Mouse (Mus musculus) limb, embryonic 11.5 days (tissue): ENCODE measurements around the gene Mocs2. TPM values are rescaled to one million over a fixed set of nuclear protein-coding genes. Genes with fewer than 3 reads are reported as not detected.

Experiments used
- ATAC-seq: fragments of 200-750 bp; cut with Nextera tagmentation; 2 replicates; pipeline ENCODE4 v1.8.0; 2017; ENCODE audit warnings: low read depth; ENCODE audit not compliant: insufficient number of reproducible peaks, low FRiP score, low TSS enrichment
- DNase-seq: peaks from one replicate; pipeline ENCODE4 v3.0.0-alpha.2; 2015; ENCODE audit warnings: low spot score
- H3K27ac ChIP-seq: fragments of 300-500 bp; sonication (generic); replicated peaks from 2 replicates; pipeline ENCODE4 v1.5.1; 2014; ENCODE audit warnings: low read depth, mild to moderate bottlenecking, low read length
- H3K27me3 ChIP-seq: fragments of 300-500 bp; sonication (generic); 2 replicates; pipeline ENCODE4 v1.6.1; 2014; ENCODE audit warnings: mild to moderate bottlenecking, low read length, mixed read lengths; ENCODE audit not compliant: control insufficient read depth, insufficient read depth
- H3K36me3 ChIP-seq: fragments of 300-500 bp; sonication (generic); 2 replicates; pipeline ENCODE4 v1.6.1; 2014; ENCODE audit warnings: mild to moderate bottlenecking, low read length, moderate library complexity, mixed read lengths; ENCODE audit not compliant: control insufficient read depth, insufficient read depth
- H3K4me1 ChIP-seq: fragments of 300-500 bp; sonication (generic); 2 replicates; pipeline ENCODE4 v1.6.1; 2014; ENCODE audit warnings: low read length, mixed read lengths; ENCODE audit not compliant: control insufficient read depth, insufficient read depth
- H3K4me2 ChIP-seq: fragments of 300-500 bp; sonication (generic); 2 replicates; pipeline ENCODE4 v1.6.1; 2014; ENCODE audit warnings: low read depth, mild to moderate bottlenecking, moderate library complexity; ENCODE audit not compliant: severe bottlenecking
- H3K4me3 ChIP-seq: fragments of 300-500 bp; sonication (generic); 2 replicates; pipeline ENCODE4 v1.5.1; 2014; ENCODE audit warnings: low read depth, low read length
- H3K9ac ChIP-seq: fragments of 300-500 bp; sonication (generic); 2 replicates; pipeline ENCODE4 v1.6.1; 2014; ENCODE audit warnings: mild to moderate bottlenecking, low read length
- H3K9me3 ChIP-seq: fragments of 300-500 bp; sonication (generic); 2 replicates; pipeline ENCODE4 v1.6.1; 2016; ENCODE audit warnings: low read length; ENCODE audit not compliant: control insufficient read depth
- WGBS: fragments of 180-500 bp; shearing (Covaris S2); extraction: QIAGEN DNeasy Blood & Tissue Kit; methylation state at CpG from one replicate; pipeline ENCODE4 v1.1.7; 2014; 5-methylcytosine and 5-hydroxymethylcytosine counted together
- polyA plus RNA-seq: library from polyadenylated mRNA; unstranded; fragments of >200 nt; fragmentation: Nextera tagmentation; extraction: Ambion mirVana; gene quantifications from 2 replicates; pipeline ENCODE4 v1.2.1, GENCODE M21; 2014

The Mocs2 gene
- polyA plus RNA-seq, 1 experiment from 2014 or later: 84.3 TPM

DNA sequence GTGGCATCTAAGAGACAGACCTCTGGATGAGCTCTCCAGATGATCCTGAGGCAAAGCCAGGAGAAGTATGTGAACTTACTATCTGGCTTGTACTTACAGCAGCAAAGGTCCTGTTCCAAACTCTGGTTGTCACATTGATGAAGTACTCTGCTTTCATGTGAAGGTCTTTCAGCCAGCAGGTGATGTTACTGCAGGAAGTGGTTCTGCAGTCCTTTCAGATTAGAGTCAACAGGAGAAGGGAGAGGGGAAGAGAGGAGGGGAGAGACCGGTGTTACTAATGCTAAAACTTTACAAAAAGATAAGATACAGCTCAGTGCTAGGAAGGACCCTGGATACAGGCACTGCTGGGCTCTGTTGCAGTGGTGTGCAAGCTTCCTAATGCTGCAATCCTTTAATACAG lies 25.3 kb downstream of the Mocs2 start:
- DNase-seq: no peak
- no peak overlapping the region for H3K9ac ChIP-seq
- ATAC-seq: no peak
- H3K4me2 ChIP-seq: no peak overlapping the region
- no peak overlapping the region for H3K27ac ChIP-seq
- H3K36me3 ChIP-seq: no peaks in the 10 kb centered on the region
- 0 out of 2 replicates have a peak, but pooled peaks cover 3% of the 10 kb centered on the region for H3K4me1 ChIP-seq
- WGBS: 65% methylated on average over 1 of the region's 1 CpGs
- H3K9me3 ChIP-seq: no peaks in the 10 kb centered on the region
- no peak overlapping the region for H3K4me3 ChIP-seq
- no peaks in the 10 kb centered on the region for H3K27me3 ChIP-seq

DNA sequence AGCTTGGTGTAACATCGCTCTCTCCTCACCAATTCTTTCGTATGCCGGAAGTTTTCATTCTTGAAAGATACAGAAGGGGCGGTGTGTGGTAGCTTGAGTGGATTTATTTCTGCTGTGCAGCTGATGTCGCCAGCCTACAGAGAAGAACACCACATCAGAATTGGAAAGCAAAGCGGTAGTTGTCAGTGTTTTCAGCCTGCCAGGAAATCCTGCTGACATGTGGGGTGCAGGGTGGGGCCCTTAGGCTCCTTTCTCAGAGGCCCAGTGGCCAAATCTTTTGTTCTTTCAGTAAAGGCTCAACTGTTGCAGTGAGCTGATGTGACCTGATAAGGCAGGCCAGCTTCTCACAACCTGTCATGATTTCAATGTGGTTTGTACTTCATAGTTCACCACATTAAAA lies 27.8 kb downstream of the Mocs2 start:
- H3K9ac ChIP-seq: no peak overlapping the region
- WGBS: 89% methylated on average over 6 of the region's 6 CpGs
- DNase-seq (no peak), ATAC-seq (no peak)
- H3K4me3 ChIP-seq: no peak overlapping the region
- H3K27ac ChIP-seq: no peak overlapping the region
- H3K36me3 ChIP-seq: no peaks in the 10 kb centered on the region
- H3K4me2 ChIP-seq: no peak overlapping the region
- H3K27me3 ChIP-seq: no peaks in the 10 kb centered on the region
- 0 out of 2 replicates have a peak, but pooled peaks cover 3% of the 10 kb centered on the region for H3K4me1 ChIP-seq
- H3K9me3 ChIP-seq: no peaks in the 10 kb centered on the region

DNA sequence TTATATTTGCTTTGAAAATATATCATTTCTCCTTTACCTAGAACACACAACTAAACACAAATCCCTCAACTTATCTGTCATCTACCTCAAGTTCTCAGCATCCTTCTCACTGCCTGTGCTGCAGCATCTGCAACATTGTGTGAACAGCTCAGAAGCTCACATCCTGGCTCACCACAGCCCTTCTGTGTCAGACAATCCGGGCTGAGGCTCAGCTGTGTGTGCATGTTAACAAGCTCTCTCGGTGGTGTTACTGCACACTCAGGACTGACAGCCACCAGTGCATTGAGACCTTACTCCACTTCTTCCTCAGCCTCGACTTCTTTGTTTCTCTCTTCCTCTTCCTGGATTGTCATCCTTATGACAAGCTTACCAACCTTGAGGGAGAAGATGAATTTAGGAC lies 30.9 kb downstream of the Mocs2 start:
- Histone ChIP-seq H3K9ac (no peak overlapping the region), H3K4me2 (no peak overlapping the region), H3K27ac (no peak overlapping the region), H3K4me3 (no peak overlapping the region), H3K27me3 (no peaks in the 10 kb centered on the region), H3K36me3 (no peaks in the 10 kb centered on the region), H3K9me3 (no peaks in the 10 kb centered on the region), H3K4me1 (no peaks in the 10 kb centered on the region)
- ATAC-seq (no peak), DNase-seq (no peak)
- 80% methylated on average over 3 of the region's 3 CpGs for WGBS

DNA sequence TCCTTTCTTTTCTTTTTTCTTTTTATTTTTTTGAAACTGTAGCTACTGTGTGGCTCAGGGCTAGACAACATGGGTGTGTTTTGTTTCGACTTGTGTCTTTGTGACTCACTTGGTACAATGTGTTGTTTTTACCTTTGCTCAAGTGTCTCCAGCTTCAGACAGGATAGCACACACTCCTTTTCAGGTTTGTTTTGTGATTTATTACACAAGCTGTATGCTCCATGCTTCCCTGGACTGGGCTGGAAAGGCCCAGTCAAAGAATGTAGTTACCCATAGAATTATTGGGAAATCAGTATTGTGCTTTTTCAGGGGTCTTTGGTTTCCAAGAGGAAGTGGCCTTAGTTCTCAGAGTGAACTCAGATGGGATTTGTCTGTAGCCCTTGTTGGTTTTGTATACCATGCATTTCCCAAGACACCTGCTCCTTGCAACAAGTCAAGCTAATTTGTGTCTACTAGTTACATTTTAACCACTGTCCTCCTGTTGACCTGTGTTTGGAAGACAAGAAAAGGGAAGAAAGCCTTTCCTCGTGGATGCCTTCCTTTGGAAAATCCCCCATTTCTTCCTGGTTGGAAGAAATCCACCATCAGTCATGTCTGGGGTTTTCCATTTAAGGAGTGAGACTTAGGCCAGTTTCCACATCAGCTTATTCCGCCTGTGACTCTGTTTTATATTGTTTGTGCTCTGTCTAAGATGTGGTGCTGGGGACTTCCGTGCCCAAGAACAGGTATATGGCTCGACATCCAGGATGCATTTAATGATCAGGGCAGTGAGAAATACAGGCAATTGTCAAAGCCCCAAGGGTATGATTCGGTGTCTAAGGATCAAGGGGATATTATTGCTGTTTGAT lies 34.5 kb downstream of the Mocs2 start:
- Histone ChIP-seq H3K27me3 (no peaks in the 10 kb centered on the region), H3K36me3 (no peaks in the 10 kb centered on the region), H3K9ac (no peak overlapping the region), H3K4me1 (no peaks in the 10 kb centered on the region), H3K9me3 (no peaks in the 10 kb centered on the region), H3K4me3 (no peak overlapping the region), H3K4me2 (no peak overlapping the region), H3K27ac (no peak overlapping the region)
- no peak for DNase-seq
- WGBS: 83% methylated on average over 6 of the region's 6 CpGs
- ATAC-seq: no peak

DNA sequence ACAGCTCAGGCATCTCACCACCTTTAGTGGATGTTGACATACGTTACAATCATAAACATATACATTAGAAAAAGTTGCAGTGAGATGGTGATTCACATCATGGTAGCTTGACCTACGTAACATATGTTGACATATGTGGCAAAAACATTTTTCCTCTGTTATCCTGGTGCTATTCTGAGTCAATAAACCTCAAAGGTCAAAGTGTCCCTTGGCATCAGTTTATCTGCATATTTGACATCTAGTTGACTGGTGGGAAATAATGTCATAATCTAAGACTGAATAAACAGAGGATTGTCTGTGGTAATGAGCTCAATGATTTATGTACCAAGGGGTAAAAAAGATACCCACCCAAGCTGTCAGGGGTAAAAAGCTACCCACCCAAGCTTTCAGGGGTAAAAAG lies 35.1 kb downstream of the Mocs2 start:
- Histone ChIP-seq H3K9me3 (no peaks in the 10 kb centered on the region), H3K4me3 (no peak overlapping the region), H3K4me1 (no peaks in the 10 kb centered on the region), H3K27ac (no peak overlapping the region), H3K36me3 (no peaks in the 10 kb centered on the region), H3K4me2 (no peak overlapping the region), H3K9ac (no peak overlapping the region), H3K27me3 (no peaks in the 10 kb centered on the region)
- WGBS: 94% methylated on average over 2 of the region's 2 CpGs
- DNase-seq: no peak
- ATAC-seq: no peak

DNA sequence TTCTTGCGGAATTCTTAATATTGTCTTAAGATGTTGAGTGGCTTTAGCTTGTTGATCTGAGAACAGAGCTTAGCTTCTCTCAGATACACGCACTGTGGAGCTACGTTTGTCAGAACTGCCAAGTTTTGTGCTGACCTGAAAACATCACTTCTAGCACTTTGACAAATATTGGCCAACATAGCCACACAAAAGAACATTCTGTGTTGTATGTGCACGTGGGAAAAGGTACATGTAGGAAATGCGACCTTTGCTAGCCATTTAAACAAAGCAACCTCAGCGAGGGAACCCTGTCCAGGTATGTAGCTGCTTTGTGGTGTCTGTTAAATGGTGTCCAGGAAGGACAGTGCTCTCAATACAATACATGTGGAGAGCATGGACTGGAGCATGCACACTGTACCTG lies 36.0 kb downstream of the Mocs2 start:
- 90% methylated on average over 6 of the region's 6 CpGs for WGBS
- Histone ChIP-seq H3K36me3 (no peaks in the 10 kb centered on the region), H3K27ac (no peak overlapping the region), H3K4me3 (no peak overlapping the region), H3K4me2 (no peak overlapping the region), H3K9ac (no peak overlapping the region), H3K4me1 (no peaks in the 10 kb centered on the region), H3K27me3 (no peaks in the 10 kb centered on the region), H3K9me3 (no peaks in the 10 kb centered on the region)
- ATAC-seq (no peak), DNase-seq (no peak)

DNA sequence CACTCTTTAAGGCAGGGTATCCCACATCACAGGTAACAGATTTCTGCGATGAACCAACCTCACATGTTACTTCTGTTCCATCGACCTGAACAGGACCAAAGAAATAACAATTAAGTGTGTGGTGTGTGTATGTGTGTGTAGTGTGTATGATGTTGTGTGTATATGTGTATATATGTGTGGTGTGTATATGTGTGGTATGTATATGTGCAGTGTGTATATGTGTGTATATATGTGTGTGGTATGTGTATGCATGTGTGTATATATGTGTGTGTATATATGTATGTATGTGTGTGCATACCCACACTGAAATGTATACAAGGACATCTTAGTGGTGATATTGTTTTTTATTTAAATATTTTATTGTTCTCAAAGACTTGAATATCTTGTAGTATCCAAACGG lies 36.4 kb downstream of the Mocs2 start:
- no peak for DNase-seq
- no peak for ATAC-seq
- H3K27me3 ChIP-seq: no peaks in the 10 kb centered on the region
- H3K4me3 ChIP-seq: no peak overlapping the region
- no peaks in the 10 kb centered on the region for H3K4me1 ChIP-seq
- H3K9me3 ChIP-seq: no peaks in the 10 kb centered on the region
- no peak overlapping the region for H3K9ac ChIP-seq
- H3K27ac ChIP-seq: no peak overlapping the region
- H3K36me3 ChIP-seq: no peaks in the 10 kb centered on the region
- 91% methylated on average over 3 of the region's 3 CpGs for WGBS
- H3K4me2 ChIP-seq: no peak overlapping the region

DNA sequence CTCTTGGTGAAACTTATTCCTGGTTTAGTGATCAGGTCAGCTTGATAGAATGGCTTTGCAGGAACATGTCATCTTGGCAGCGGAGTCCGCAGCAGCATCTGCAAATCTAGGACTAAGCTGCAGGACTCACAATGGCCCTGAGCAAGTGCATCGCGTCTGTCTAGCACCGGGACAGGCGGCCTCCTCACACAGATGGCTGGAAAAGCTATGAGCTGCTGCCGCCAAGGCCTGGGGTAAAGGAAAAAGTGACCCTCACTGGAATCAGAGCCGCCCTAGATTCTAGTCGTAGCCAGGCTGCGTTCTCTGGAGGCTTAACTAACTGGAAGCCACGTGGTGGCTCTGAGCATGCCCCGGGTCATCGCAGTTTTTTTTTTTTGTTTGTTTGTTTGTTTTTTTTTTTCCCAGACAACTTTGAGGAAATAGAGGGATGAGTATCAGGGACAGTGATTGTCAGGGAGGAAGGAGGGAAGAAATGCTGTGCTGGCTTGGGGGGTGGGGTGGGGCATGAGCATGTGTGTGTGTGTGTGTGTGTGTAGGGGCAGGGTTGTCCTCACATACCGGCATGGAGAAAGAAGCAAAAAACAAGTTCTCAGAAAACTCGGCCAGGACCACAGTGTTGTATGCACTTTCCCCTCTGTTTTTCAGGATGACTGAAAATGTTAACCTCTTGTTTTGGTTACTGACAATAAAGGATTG lies 37.7 kb downstream of the Mocs2 start:
- H3K27ac ChIP-seq: no peak overlapping the region
- WGBS: 31% methylated on average over 15 of the region's 15 CpGs
- ATAC-seq: no peak

More for the DNA sequence above, 37.7 kb downstream of the Mocs2 start:
- H3K4me3 ChIP-seq: no peak overlapping the region
- H3K4me2 ChIP-seq: no peak overlapping the region; the same call in 1 of the 2 replicates
- H3K36me3 ChIP-seq: no peaks in the 10 kb centered on the region
- no peaks in the 10 kb centered on the region for H3K27me3 ChIP-seq
- no peaks in the 10 kb centered on the region for H3K9me3 ChIP-seq
- peak; percentile 24 for DNase-seq
- no peaks in the 10 kb centered on the region for H3K4me1 ChIP-seq
- no peak overlapping the region for H3K9ac ChIP-seq
